Mouse (Mus musculus) stomach, embryonic 14.5 days (tissue): Measurements from ENCODE around the gene Syngr4. TPM values are rescaled to one million over a fixed set of nuclear protein-coding genes. Genes with fewer than 3 reads are reported as not detected.

Source experiments
- ATAC-seq: fragments of 200-750 bp; cut with Nextera tagmentation; 2 replicates; pipeline ENCODE4 v1.8.0; 2017; ENCODE audit warnings: low read depth, moderate TSS enrichment; ENCODE audit not compliant: insufficient number of reproducible peaks, insufficient read depth, low FRiP score
- H3K27ac ChIP-seq: fragments of 300-500 bp; sonication (generic); 2 replicates; pipeline ENCODE4 v1.5.1; 2014; ENCODE audit warnings: mild to moderate bottlenecking, low read length, moderate library complexity, mixed read lengths
- H3K27me3 ChIP-seq: fragments of 300-500 bp; sonication (generic); 2 replicates; pipeline ENCODE4 v1.6.1; 2014; ENCODE audit warnings: low read length, control low read depth, mixed read lengths; ENCODE audit not compliant: control insufficient read depth, insufficient read depth
- H3K36me3 ChIP-seq: fragments of 300-500 bp; sonication (generic); 2 replicates; pipeline ENCODE4 v1.6.1; 2014; ENCODE audit warnings: mild to moderate bottlenecking, control low read depth, low read length, moderate library complexity, mixed read lengths; ENCODE audit not compliant: control insufficient read depth, insufficient read depth
- H3K4me1 ChIP-seq: fragments of 300-500 bp; sonication (generic); 2 replicates; pipeline ENCODE4 v1.6.1; 2014; ENCODE audit warnings: low read length, control low read depth, mixed read lengths; ENCODE audit not compliant: control insufficient read depth, insufficient read depth
- H3K4me2 ChIP-seq: fragments of 300-500 bp; sonication (generic); replicated peaks from 2 replicates; pipeline ENCODE4 v1.6.1; 2014; ENCODE audit warnings: low read depth, low read length, control low read depth
- H3K4me3 ChIP-seq: fragments of 300-500 bp; sonication (generic); 2 replicates; pipeline ENCODE4 v1.5.1; 2014; ENCODE audit warnings: low read depth, low read length, control low read depth
- H3K9ac ChIP-seq: fragments of 300-500 bp; sonication (generic); replicated peaks from 2 replicates; pipeline ENCODE4 v1.6.1; 2014; ENCODE audit warnings: low read depth, mild to moderate bottlenecking, control low read depth, low read length, moderate library complexity, mixed read lengths
- H3K9me3 ChIP-seq: fragments of 300-500 bp; sonication (generic); 2 replicates; pipeline ENCODE4 v1.6.1; 2016; ENCODE audit warnings: low read depth, low read length, control low read depth; ENCODE audit not compliant: control insufficient read depth
- WGBS: fragments of 180-500 bp; shearing (Covaris S2); extraction: QIAGEN DNeasy Blood & Tissue Kit; methylation state at CpG from one replicate; pipeline ENCODE4 v1.1.7; 2014; 5-methylcytosine and 5-hydroxymethylcytosine counted together
- polyA plus RNA-seq: library from polyadenylated mRNA; unstranded; fragments of >200 nt; fragmentation: Nextera tagmentation; extraction: Ambion mirVana; gene quantifications from 2 replicates; pipeline ENCODE4 v1.2.1, GENCODE M21; 2014

The Syngr4 gene
- polyA plus RNA-seq, 1 experiment from 2014 or later: 0.65 TPM

GRCm38 (mm10) chr7:45869107-45869670, 27.3 kb downstream of the Syngr4 start:
- Histone ChIP-seq H3K4me1 (peaks cover 39% of the 10 kb centered on the region; the same call in 1 of the 2 replicates), H3K27ac (no peak overlapping the region), H3K9me3 (no peaks in the 10 kb centered on the region), H3K27me3 (0 out of 2 replicates have a peak, but pooled peaks cover 12% of the 10 kb centered on the region), H3K4me3 (no peak overlapping the region), H3K4me2 (peak overlapping the region; percentile 43), H3K9ac (0 out of 2 replicates have a peak overlapping the region, but pooled peaks have one; percentile 14), H3K36me3 (no peaks in the 10 kb centered on the region)
- no peak for ATAC-seq
- 21% methylated on average over 8 of the region's 8 CpGs for WGBS

- Histone ChIP-seq H3K27me3 (0 out of 2 replicates have a peak, but pooled peaks cover 12% of the 10 kb centered on the region), H3K4me2 (no peak overlapping the region), H3K4me1 (peaks cover 32% of the 10 kb centered on the region; the same call in 1 of the 2 replicates), H3K36me3 (no peaks in the 10 kb centered on the region), H3K4me3 (no peak overlapping the region), H3K9me3 (no peaks in the 10 kb centered on the region), H3K9ac (no peak overlapping the region), H3K27ac (no peak overlapping the region)
- 28% methylated on average over 2 of the region's 2 CpGs for WGBS
- ATAC-seq: no peak
Measured at GRCm38 (mm10) chr7:45867871-45868270, 28.6 kb downstream of the Syngr4 start.

GRCm38 (mm10) chr7:45865925-45866910, 30.3 kb downstream of the Syngr4 start:
- peak; percentile 78 for ATAC-seq
- peak overlapping the region; percentile 69 for H3K4me2 ChIP-seq
- no peaks in the 10 kb centered on the region for H3K9me3 ChIP-seq
- peak overlapping the region; percentile 44; the same call in 1 of the 2 replicates for H3K27ac ChIP-seq
- peak overlapping the region; percentile 60 for H3K4me3 ChIP-seq
- H3K27me3 ChIP-seq: 0 out of 2 replicates have a peak, but pooled peaks cover 11% of the 10 kb centered on the region
- peak overlapping the region; percentile 84 for H3K9ac ChIP-seq
- peaks cover 32% of the 10 kb centered on the region; the same call in 1 of the 2 replicates for H3K4me1 ChIP-seq
- WGBS: under 1% methylated on average over 117 of the region's 117 CpGs
- no peaks in the 10 kb centered on the region for H3K36me3 ChIP-seq

DNA sequence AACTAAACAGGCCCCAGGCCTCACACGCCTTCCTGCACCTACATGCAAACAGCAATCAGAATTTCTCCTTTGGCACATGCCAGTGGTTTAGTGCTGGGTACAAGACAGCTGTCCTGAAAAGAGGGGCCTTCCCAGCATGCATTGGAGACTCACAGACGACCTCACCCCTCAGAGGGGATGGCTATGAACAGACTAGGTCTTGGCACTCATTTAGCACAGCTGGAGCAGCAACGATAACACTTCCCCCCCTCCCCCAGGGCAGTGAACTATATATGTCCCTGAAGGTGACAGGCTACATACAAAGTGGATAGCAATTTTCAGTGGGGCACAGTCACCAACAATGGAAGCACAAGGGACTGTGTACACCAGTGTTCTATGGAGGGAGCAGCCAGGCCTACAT, 32.1 kb downstream of the Syngr4 start:
- Histone ChIP-seq H3K9ac (no peak overlapping the region), H3K9me3 (no peaks in the 10 kb centered on the region), H3K36me3 (no peaks in the 10 kb centered on the region), H3K4me3 (no peak overlapping the region), H3K27me3 (0 out of 2 replicates have a peak, but pooled peaks cover 4% of the 10 kb centered on the region), H3K27ac (no peak overlapping the region), H3K4me2 (no peak overlapping the region), H3K4me1 (peaks cover 17% of the 10 kb centered on the region; the same call in 1 of the 2 replicates)
- ATAC-seq: no peak
- 57% methylated on average over 3 of the region's 3 CpGs for WGBS

GRCm38 (mm10) chr7:45862804-45863203, 33.7 kb downstream of the Syngr4 start:
- Histone ChIP-seq H3K4me2 (no peak overlapping the region), H3K36me3 (no peaks in the 10 kb centered on the region), H3K9ac (no peak overlapping the region), H3K9me3 (no peaks in the 10 kb centered on the region), H3K4me3 (no peak overlapping the region), H3K27ac (no peak overlapping the region), H3K4me1 (peaks cover 14% of the 10 kb centered on the region; the same call in 1 of the 2 replicates), H3K27me3 (0 out of 2 replicates have a peak, but pooled peaks cover 4% of the 10 kb centered on the region)
- no peak for ATAC-seq
- WGBS: 85% methylated on average over 7 of the region's 7 CpGs

DNA sequence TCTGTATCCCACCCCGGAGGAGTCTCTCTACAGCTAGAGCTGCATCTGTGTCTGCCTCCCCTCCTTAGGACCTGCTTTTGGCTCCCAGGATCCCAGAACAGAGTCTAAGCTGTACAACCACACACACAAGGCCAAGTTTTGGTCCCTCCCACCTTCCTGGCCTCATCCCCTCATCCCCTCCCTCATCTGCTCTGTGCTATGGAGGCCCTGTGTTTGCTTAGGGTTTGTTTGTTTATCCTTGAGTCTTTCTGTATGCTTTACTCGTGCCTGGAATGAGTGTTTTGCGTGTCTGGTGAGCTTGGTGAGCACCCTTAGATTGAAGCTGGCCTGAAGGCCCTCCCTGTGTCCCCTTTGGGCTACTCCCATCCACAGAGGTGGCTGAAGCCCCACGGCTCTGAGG, 37.5 kb downstream of the Syngr4 start:
- 42% methylated on average over 4 of the region's 4 CpGs for WGBS
- Histone ChIP-seq H3K4me3 (no peak overlapping the region), H3K9ac (no peak overlapping the region), H3K27ac (no peak overlapping the region), H3K4me1 (peaks cover 5% of the 10 kb centered on the region; the same call in 1 of the 2 replicates), H3K36me3 (no peaks in the 10 kb centered on the region), H3K9me3 (no peaks in the 10 kb centered on the region), H3K4me2 (no peak overlapping the region), H3K27me3 (no peaks in the 10 kb centered on the region)
- ATAC-seq: peak; percentile 54; the same call in 1 of the 2 replicates

GRCm38 (mm10) chr7:45856950-45857901, 39.3 kb downstream of the Syngr4 start:
- H3K27me3 ChIP-seq: no peaks in the 10 kb centered on the region
- 3% methylated on average over 29 of the region's 30 CpGs for WGBS

More at GRCm38 (mm10) chr7:45856950-45857901, 39.3 kb downstream of the Syngr4 start:
- Histone ChIP-seq H3K4me3 (peak overlapping the region; percentile 24), H3K36me3 (no peaks in the 10 kb centered on the region), H3K4me2 (peak overlapping the region; percentile 47), H3K4me1 (peaks cover 5% of the 10 kb centered on the region; the same call in 1 of the 2 replicates), H3K9ac (no peak overlapping the region), H3K27ac (no peak overlapping the region), H3K9me3 (no peaks in the 10 kb centered on the region)
- ATAC-seq: peak; percentile 43; the same call in 1 of the 2 replicates
